In genomic region chrX:103616162-103616535, GRCm38 (mm10) we compare ENCODE assay signal across 8 mouse cellular contexts. TPM values are rescaled to one million over a fixed set of nuclear protein-coding genes. Genes with fewer than 3 reads are reported as not detected.
DNase-seq lines count a peak whose midpoint lies in the region; ATAC-seq and TF ChIP-seq lines count a peak whose summit lies in the region.

No protein-coding gene starts in this region.

- no peaks in the 10 kb centered on the region for H3K27me3 ChIP-seq in forebrain, embryonic 12.5 days
- no peaks in the 10 kb centered on the region for H3K27me3 ChIP-seq in hindbrain, embryonic 14.5 days (ENCODE audit: control insufficient read depth, insufficient read depth, low read length)
- H3K27me3 ChIP-seq in limb, embryonic 13.5 days, result no peaks in the 10 kb centered on the region
- no peaks in the 10 kb centered on the region for H3K27me3 ChIP-seq in midbrain, embryonic 11.5 days (ENCODE audit: control insufficient read depth, insufficient read depth, low read length)
- H3K27me3 ChIP-seq in spleen, adult 2 months (ENCODE audit: control insufficient read depth, insufficient read depth, low read length), result no peaks in the 10 kb centered on the region

- TF ChIP-seq CTCF in spleen, adult 2 months (IDR thresholded peaks at IDR 0.05; ENCODE audit: extremely low read depth, insufficient read depth, insufficient read length, insufficient replicate concordance), result no peak

- peak overlapping the region; percentile 61 for H3K9ac ChIP-seq in forebrain, embryonic 12.5 days
- H3K9ac ChIP-seq in hindbrain, embryonic 14.5 days, result peak overlapping the region; percentile 67
- peak overlapping the region; percentile 58 for H3K9ac ChIP-seq in limb, embryonic 13.5 days
- peak overlapping the region; percentile 67 for H3K9ac ChIP-seq in midbrain, embryonic 11.5 days (ENCODE audit: low read length)

- H3K9me3 ChIP-seq in forebrain, embryonic 12.5 days, result no peaks in the 10 kb centered on the region
- no peaks in the 10 kb centered on the region for H3K9me3 ChIP-seq in hindbrain, embryonic 14.5 days (ENCODE audit: control insufficient read depth, low read length)
- no peaks in the 10 kb centered on the region for H3K9me3 ChIP-seq in limb, embryonic 13.5 days
- no peaks in the 10 kb centered on the region for H3K9me3 ChIP-seq in midbrain, embryonic 11.5 days (ENCODE audit: control insufficient read depth, low read length)

- ATAC-seq in forebrain, embryonic 12.5 days (ENCODE audit: low FRiP score), result 0 out of 2 replicates have a peak, but pooled peaks have one; percentile 10
- ATAC-seq in hindbrain, embryonic 14.5 days (ENCODE audit: low FRiP score), result peak; percentile 0; the same call in 1 of the 2 replicates
- 0 out of 2 replicates have a peak, but pooled peaks have one; percentile 3 for ATAC-seq in limb, embryonic 13.5 days (ENCODE audit: low FRiP score, low read depth)
- peak; percentile 23; the same call in 1 of the 2 replicates for ATAC-seq in midbrain, embryonic 11.5 days (ENCODE audit: low FRiP score)

- TF ChIP-seq POLR2A in spleen, adult 2 months (IDR thresholded peaks at IDR 0.05; ENCODE audit: low read depth, low read length), result no peak

- no peaks in the 10 kb centered on the region for H3K4me1 ChIP-seq in brown adipose tissue, adult 24 weeks (ENCODE audit: control insufficient read depth, insufficient read depth, insufficient read length, low read length)
- peaks cover 10% of the 10 kb centered on the region for H3K4me1 ChIP-seq in forebrain, embryonic 12.5 days
- peaks cover 15% of the 10 kb centered on the region; the same call in 1 of the 2 replicates for H3K4me1 ChIP-seq in hindbrain, embryonic 14.5 days (replicated peaks; ENCODE audit: control insufficient read depth, insufficient read depth, low read length)
- no peaks in the 10 kb centered on the region for H3K4me1 ChIP-seq in limb, embryonic 13.5 days
- H3K4me1 ChIP-seq in midbrain, embryonic 11.5 days (ENCODE audit: control insufficient read depth, insufficient read depth, low read length), result peaks cover 5% of the 10 kb centered on the region
- H3K4me1 ChIP-seq in spleen, adult 2 months (ENCODE audit: control insufficient read depth, insufficient read depth, insufficient read length), result no peaks in the 10 kb centered on the region; the same call in 1 of the 2 replicates

- peak; percentile 95 for DNase-seq in heart, adult 11 months
- no peak for DNase-seq in heart, postnatal 25 days (ENCODE audit: low spot score)
- peak; percentile 38 for DNase-seq in hindbrain, embryonic 14.5 days (ENCODE audit: low spot score)
- DNase-seq in midbrain, embryonic 11.5 days (ENCODE audit: low spot score, missing footprints), result peak; percentile 87
- DNase-seq in spleen, adult 2 months (ENCODE audit: low read depth in 1 of 2, low spot score in 2 of 2), result peak in 1 of 2 experiments; percentile 14

- peak overlapping the region; percentile 4 for H3K27ac ChIP-seq in brown adipose tissue, adult 24 weeks (replicated peaks; ENCODE audit: low read depth, low read length)
- H3K27ac ChIP-seq in forebrain, embryonic 12.5 days, result peak overlapping the region; percentile 93
- peak overlapping the region; percentile 92 for H3K27ac ChIP-seq in hindbrain, embryonic 14.5 days
- peak overlapping the region; percentile 91 for H3K27ac ChIP-seq in limb, embryonic 13.5 days
- H3K27ac ChIP-seq in midbrain, embryonic 11.5 days (ENCODE audit: low read depth, low read length), result peak overlapping the region; percentile 91; the same call in 1 of the 2 replicates
- peak overlapping the region; percentile 60 for H3K27ac ChIP-seq in spleen, adult 2 months (ENCODE audit: insufficient read depth, low read length)

- peak overlapping the region; percentile 46 for H3K4me3 ChIP-seq in brown adipose tissue, adult 24 weeks (ENCODE audit: insufficient read depth, low read depth, low read length)
- peak overlapping the region; percentile 43 for H3K4me3 ChIP-seq in forebrain, embryonic 12.5 days (replicated peaks)
- H3K4me3 ChIP-seq in hindbrain, embryonic 14.5 days (replicated peaks; ENCODE audit: low read length), result peak overlapping the region; percentile 42
- H3K4me3 ChIP-seq in limb, embryonic 13.5 days, result peak overlapping the region; percentile 46
- peak overlapping the region; percentile 41 for H3K4me3 ChIP-seq in midbrain, embryonic 11.5 days (ENCODE audit: low read depth, low read length)
- peak overlapping the region; percentile 52 for H3K4me3 ChIP-seq in spleen, adult 2 months (ENCODE audit: extremely low read depth, insufficient read depth, insufficient read length)

- peaks cover 4% of the 10 kb centered on the region; the same call in 1 of the 2 replicates for H3K36me3 ChIP-seq in forebrain, embryonic 12.5 days (replicated peaks)
- H3K36me3 ChIP-seq in hindbrain, embryonic 14.5 days (replicated peaks; ENCODE audit: control insufficient read depth, insufficient read depth), result peaks cover 10% of the 10 kb centered on the region; the same call in 1 of the 2 replicates
- peaks cover 7% of the 10 kb centered on the region for H3K36me3 ChIP-seq in limb, embryonic 13.5 days
- no peaks in the 10 kb centered on the region for H3K36me3 ChIP-seq in midbrain, embryonic 11.5 days (ENCODE audit: control insufficient read depth, insufficient read depth, low read length)
- no peaks in the 10 kb centered on the region for H3K36me3 ChIP-seq in spleen, adult 2 months (ENCODE audit: control insufficient read depth, insufficient read depth, low read length)

- peak overlapping the region; percentile 58 for H3K4me2 ChIP-seq in forebrain, embryonic 12.5 days
- peak overlapping the region; percentile 64 for H3K4me2 ChIP-seq in hindbrain, embryonic 14.5 days (replicated peaks)
- peak overlapping the region; percentile 65 for H3K4me2 ChIP-seq in limb, embryonic 13.5 days (replicated peaks)
- H3K4me2 ChIP-seq in midbrain, embryonic 11.5 days, result peak overlapping the region; percentile 50

- WGBS in forebrain, embryonic 12.5 days, result 45% methylated on average over 19 of the region's 19 CpGs
- WGBS in hindbrain, embryonic 14.5 days, result 28% methylated on average over 19 of the region's 19 CpGs
- WGBS in limb, embryonic 13.5 days, result 37% methylated on average over 19 of the region's 19 CpGs
- WGBS in midbrain, embryonic 11.5 days, result 59% methylated on average over 19 of the region's 19 CpGs
- 10% methylated on average over 19 of the region's 19 CpGs for WGBS in spleen, adult 2 months

- intact Hi-C loops in heart, postnatal 25 days (cut with DNase I), result no loop called here

RNA-seq across cellular contexts. Expression of gene Zcchc13, which starts 14.2 kb away (rescaled TPM):
- total RNA-seq in heart, postnatal 25 days (2021), result not detected
- polyA plus RNA-seq in brown adipose tissue, adult 24 weeks (2012; ENCODE audit: insufficient read depth, insufficient read length, missing spikeins), result not detected in 2 replicates
- polyA plus RNA-seq in forebrain, embryonic 12.5 days (2016; fragmentation: Nextera tagmentation; extraction: Ambion mirVana), result not detected in 2 replicates
- polyA plus RNA-seq in hindbrain, embryonic 14.5 days (2014; fragmentation: Nextera tagmentation; extraction: Ambion mirVana), result not detected in 2 replicates
- not detected in 2 replicates for polyA plus RNA-seq in limb, embryonic 13.5 days (2015; fragmentation: Nextera tagmentation; extraction: Ambion mirVana)
- polyA plus RNA-seq in midbrain, embryonic 11.5 days (2014; fragmentation: Nextera tagmentation; extraction: Ambion mirVana), result not detected in 2 replicates
- polyA plus RNA-seq in spleen, adult 2 months (2012; rRNA removed), result not detected in 2 replicates

Comparison
In these comparisons a context has a peak if more than half of its experiments do, and no peak if none do; other contexts are left out.
1. H3K27ac ChIP-seq: peak in every context shown above with its lines; median percentile 93 in forebrain, embryonic 12.5 days; 92 in hindbrain, embryonic 14.5 days; 91 in limb, embryonic 13.5 days; 91 in midbrain, embryonic 11.5 days; 60 in spleen, adult 2 months; 4 in brown adipose tissue, adult 24 weeks.